Mouse (Mus musculus): ENCODE results near the gene Fam209.

Gene Fam209

DNA sequence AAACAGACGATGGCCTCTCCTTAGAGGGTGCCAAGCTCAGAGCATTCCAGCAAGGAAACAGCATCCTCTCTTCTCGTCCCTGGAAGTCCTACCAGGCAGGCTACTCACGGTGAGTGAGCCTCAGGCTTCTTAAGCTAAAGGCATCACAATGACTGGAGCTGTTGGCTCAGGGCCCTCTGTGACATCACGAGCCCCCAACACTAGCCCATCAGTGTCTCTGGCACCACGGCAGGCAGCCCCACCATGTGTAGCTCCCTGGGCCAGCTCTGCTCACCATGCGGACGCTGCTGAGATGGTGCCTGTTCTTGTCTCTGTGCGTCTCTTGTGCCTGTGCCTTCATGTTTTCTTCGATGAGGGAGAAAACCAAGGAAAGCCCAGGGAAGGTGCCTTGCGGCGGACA is at the start of gene Fam209:
Gene Fam209 (plus strand): TSS at position 203 of the 400 bp plus-strand sequence.
- no peak for DNase-seq (ENCODE audit: low spot score in 2 of 2)

- DNase-seq (ENCODE audit: low spot score in 2 of 2), result peak in 1 of 2 experiments; percentile 26
Observed at GRCm38 (mm10) chr2:172430609-172431008, 41.7 kb upstream of the Fam209 start.

- DNase-seq (ENCODE audit: low spot score in 2 of 2), result no peak
Observed at GRCm38 (mm10) chr2:172433746-172434145, 38.6 kb upstream of the Fam209 start.

DNA sequence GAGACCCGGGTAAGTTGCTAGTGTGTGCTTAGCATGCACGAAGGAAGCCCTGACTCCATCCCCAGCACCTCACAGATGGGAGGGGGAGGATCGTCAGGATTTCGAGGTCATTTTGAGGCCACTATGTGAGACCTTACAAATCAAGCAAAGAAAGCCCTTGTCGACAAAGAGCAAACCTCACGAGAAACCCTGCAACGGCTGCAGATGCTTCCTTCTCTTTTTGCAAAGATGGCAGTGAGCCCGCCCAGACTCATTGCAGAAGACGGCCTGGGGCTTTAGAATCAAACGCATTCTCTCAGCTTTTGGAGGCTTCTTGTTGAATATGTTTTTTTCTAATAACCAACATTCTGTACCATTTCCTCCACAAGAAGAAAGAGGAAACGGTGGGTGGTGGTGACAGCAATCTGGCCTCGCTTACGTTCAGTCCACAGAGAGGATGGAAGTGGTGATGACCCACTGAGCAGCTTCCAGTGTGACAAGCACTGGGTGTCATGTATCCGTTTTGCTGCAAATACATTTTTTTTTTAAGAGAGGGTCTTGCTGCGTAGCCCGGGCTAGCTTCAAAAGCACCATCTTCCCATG is 34.9 kb upstream of the Fam209 start:
- DNase-seq (ENCODE audit: low spot score in 2 of 2), result no peak

GRCm38 (mm10) chr2:172439843-172440639 is 32.3 kb upstream of the Fam209 start, which contains the start of gene Rtf2:
Gene Rtf2 (plus strand): TSS chr2:172440556.
- peak; percentile 98 to 99 for DNase-seq (ENCODE audit: low spot score in 2 of 2)

GRCm38 (mm10) chr2:172440640-172441005 is 31.7 kb upstream of the Fam209 start:
- DNase-seq (ENCODE audit: low spot score in 2 of 2), result no peak

GRCm38 (mm10) chr2:172441176-172441575 is 31.1 kb upstream of the Fam209 start:
- no peak for DNase-seq (ENCODE audit: low spot score in 2 of 2)

- no peak for DNase-seq (ENCODE audit: low spot score in 2 of 2)
Observed at GRCm38 (mm10) chr2:172445617-172446016, 26.7 kb upstream of the Fam209 start.

DNA sequence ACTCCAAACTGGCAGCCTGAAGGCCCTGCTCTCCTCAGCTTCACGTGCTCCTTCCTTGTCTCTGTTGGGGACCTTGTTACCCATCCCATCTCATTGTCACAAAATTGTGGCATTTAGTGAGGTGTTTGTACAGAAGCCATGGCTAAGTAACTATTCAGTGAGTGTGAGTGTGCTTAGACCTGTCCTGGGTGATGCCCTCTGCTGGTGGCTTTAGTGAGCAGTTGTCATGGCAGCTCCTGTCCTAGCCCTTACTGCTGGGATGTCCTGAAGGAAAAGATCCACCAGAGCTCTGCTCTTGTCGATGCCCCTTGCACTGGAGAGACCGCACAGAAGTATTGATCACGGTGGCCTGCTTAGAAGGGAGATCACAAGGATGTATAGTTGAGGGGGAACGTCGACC is 25.0 kb upstream of the Fam209 start:
- DNase-seq (ENCODE audit: low spot score in 2 of 2), result no peak

DNA sequence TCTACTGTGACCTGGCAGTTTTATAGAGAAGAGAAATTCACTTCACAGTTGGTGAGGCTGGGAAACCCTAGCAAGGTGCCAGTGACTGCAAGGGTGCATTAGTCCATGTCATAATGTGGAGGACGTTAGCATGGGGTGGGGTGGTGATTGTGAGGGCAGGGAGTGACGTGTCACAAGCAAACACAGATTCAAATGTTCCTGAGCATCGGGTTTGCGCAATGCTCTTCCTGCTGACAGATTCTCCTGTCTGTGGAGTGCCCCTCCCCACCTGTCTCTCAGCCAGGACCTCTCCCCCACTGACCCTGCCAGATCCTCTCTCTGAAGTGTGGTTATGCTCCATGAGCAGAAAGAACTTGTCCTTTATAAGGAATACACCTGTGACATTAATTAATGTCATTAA is 24.0 kb upstream of the Fam209 start:
- DNase-seq (ENCODE audit: low spot score in 2 of 2), result no peak

GRCm38 (mm10) chr2:172450640-172451039 is 21.7 kb upstream of the Fam209 start:
- DNase-seq (ENCODE audit: low spot score in 2 of 2), result no peak

- DNase-seq (ENCODE audit: low spot score in 2 of 2), result no peak
Observed at GRCm38 (mm10) chr2:172452031-172452430, 20.3 kb upstream of the Fam209 start.

DNA sequence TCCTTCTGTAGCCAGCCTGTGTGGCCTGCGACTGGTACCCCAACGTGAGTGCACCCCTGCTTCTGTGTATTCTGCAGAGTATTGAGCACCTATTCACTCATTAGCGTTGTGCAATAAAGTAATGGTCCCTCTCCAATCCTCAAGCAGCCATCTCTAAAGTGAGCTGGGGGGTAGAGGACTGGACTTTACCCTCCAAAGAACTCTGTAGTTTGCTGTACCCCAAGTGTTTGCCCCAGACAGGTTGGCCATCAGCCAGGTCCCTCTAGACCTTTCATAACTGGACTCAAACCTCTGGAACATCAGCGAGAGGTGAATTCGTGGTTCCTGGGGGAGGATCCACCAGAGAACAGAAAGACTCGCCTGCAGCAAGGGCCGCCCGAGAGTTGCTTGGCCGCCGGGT is 19.9 kb upstream of the Fam209 start:
- no peak for DNase-seq (ENCODE audit: low spot score in 2 of 2)

DNA sequence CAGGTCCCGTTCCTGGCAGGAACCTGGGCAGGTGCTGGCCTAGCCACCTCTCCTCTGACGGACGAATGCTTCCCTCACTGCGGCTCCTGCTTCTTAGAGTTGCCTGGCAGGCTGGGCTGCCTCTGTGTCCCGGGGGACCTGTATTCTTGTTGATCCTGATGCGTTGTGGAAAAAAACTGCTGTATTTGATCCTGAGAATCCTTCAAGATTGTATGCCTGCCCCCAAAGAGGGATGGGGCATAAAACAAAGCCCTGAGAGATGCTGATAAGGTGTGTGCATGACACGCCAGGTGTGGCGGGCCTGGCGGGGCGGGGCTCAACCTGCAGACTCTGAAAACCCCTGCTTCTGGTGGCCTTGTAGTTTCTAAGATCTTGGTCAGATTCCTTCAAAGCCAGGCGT is 13.8 kb upstream of the Fam209 start, which contains the start of gene Gcnt7:
Gene Gcnt7 (minus strand): TSS at position 101 of the 400 bp plus-strand sequence.
- DNase-seq (ENCODE audit: low spot score in 2 of 2), result no peak

DNA sequence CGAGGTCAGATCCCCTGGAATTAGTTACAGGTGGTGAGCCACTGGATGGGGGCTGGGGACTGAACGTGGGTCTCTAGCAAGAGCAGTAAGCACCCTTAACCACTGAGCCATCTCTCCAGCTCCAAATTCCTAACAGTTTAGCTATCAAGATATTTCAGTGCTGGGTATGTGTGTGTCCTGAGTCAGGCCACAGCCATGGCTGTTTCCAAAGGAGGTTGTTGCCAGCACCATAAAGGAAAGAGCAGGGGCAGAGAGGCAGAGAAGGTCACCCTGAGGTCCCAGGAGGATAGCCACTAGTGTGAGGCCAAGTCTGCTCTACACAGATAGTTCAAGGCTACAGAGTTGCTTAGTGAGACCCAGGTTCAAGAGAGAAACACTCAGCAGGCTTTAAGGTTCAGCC is 11.7 kb upstream of the Fam209 start:
- DNase-seq (ENCODE audit: low spot score in 2 of 2), result no peak

GRCm38 (mm10) chr2:172462813-172463212 is 9.5 kb upstream of the Fam209 start:
- DNase-seq (ENCODE audit: low spot score in 2 of 2), result no peak

- DNase-seq (ENCODE audit: low spot score in 2 of 2), result no peak
Observed at GRCm38 (mm10) chr2:172466427-172467132, 5.7 kb upstream of the Fam209 start.

GRCm38 (mm10) chr2:172467206-172467605 is 5.1 kb upstream of the Fam209 start:
- DNase-seq (ENCODE audit: low spot score in 2 of 2), result no peak

DNA sequence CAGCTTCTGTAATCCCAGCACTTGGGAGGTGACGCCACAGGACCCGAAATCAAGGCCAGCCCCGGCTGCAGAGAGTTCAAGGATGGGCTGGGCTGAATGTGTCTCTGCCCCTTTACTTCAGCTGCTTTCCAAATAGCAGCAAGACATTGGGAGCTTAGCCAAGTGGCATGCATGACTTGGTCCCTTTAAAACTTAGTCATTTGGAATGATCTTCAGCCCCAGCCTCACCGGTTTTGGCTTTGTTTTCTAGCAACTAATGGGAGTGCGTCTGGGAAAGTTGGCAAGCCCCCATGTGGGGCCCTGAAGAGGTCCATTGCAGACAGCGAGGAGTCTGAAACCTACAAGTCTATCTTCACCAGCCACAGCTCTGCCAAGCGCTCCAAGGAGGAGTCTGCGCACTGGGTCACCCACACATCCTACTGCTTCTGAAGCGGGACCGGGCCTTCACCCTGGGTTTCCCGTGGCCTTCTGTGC is 3.9 kb upstream of the Fam209 start:
- peak; percentile 65 to 68 for DNase-seq (ENCODE audit: low spot score in 2 of 2)

DNA sequence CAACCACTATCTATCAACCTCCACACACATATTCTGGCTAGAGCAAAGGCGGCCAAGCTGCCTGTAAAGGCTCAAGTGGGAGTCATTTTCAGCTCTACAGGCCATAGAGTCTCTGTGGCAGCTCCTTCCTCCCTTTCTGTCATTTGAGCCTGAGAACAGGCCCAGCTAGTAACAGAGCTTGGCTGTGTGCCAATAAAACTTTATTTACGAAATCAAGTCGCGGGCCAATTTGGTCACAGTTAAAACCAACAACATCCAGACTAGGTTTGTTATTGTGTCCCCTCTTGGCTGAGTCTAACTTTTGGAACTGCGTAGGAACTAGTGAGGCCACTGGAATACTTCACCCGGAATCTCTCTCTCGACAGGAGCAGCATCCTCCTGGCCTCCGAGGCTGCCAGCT is 1.3 kb downstream of the Fam209 start:
- no peak for DNase-seq (ENCODE audit: low spot score in 2 of 2)

DNA sequence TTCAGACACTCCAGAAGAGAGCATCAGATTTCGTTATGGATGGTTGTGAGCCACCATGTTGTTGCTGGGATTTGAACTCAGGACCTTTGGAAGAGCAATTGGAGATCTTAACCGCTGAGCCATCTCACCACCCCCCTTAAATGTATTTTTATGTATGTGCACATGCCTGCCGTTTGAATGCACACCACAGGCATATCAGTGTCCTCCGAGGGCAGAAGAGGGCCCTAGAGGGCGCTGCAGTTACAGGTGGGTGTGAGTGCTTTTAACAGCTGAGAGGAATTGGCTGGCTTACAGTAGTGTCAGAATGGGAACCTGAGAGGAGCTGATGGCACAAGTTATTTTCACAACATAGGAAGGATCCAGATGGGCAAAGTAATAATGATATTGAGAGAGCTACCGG is 2.6 kb downstream of the Fam209 start:
- DNase-seq (ENCODE audit: low spot score in 2 of 2), result no peak

DNA sequence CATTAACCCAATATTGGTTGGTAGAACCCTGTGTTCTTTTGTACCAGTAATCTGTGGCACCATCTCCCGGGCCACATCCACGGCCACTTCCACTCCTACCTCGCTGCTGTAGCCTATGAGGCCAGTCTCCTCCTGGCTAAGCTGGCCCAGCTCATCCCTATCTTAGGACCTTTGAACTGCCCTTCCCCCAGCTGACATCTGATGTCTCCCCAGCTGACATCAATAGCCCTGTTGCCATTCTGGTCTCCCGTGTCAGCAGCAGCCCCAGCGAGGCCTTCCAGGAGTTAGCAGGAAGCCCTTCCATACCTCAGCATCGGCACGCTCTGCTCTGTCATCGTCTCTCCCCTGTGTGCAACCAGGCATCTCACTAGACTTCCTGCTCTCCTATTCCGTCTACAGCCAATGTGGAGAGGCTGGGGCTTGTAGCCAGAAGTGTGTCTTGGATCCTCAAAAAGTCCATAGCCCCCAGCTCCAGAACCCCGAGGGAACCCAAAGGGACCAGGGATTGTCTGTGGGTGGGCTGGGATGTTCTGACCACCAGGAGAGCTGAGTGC is 4.5 kb downstream of the Fam209 start:
- no peak for DNase-seq (ENCODE audit: low spot score in 2 of 2)

All from urinary bladder, postnatal 4 days (tissue).